Mouse (Mus musculus) spleen, adult 2 months (tissue): Measurements from ENCODE around the gene Aldh3b2.

ENCODE experiments used
- CTCF ChIP-seq: fragments of 200-500 bp; IDR thresholded peaks from 2 replicates; pipeline ENCODE4 v1.5.1; 2011; ENCODE audit warnings: mild to moderate bottlenecking, inconsistent platforms; ENCODE audit not compliant: insufficient read depth, insufficient read length, insufficient replicate concordance; ENCODE audit errors: extremely low read depth
- POLR2A ChIP-seq: fragments of 200-500 bp; IDR thresholded peaks from 2 replicates; pipeline ENCODE4 v1.6.1; 2011; ENCODE audit warnings: low read depth, low read length, inconsistent platforms

DNA sequence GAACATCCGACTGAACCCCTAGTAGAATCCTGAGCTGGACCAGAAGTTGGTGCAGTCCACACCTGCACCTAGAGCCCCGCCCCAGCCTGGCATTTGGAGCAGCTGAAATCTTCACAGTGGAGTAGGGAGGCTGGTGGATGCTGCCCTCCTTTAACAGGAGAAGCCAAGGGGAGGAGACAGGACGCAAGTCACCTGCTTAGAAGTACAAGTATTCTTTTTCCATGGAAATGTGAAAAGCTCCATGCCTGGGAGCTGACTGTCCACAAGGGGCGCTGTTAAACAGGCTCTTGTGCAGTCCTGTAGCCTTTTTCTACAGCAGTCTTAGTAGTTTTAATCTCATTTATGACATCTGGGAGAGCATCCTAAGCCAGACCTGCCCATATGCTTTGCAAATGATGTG, 16.6 kb downstream of the Aldh3b2 start:
- TF ChIP-seq POLR2A: no peak
- TF ChIP-seq CTCF: no peak
